8 mouse cellular contexts compared by ENCODE assay signal in the genomic region with DNA sequence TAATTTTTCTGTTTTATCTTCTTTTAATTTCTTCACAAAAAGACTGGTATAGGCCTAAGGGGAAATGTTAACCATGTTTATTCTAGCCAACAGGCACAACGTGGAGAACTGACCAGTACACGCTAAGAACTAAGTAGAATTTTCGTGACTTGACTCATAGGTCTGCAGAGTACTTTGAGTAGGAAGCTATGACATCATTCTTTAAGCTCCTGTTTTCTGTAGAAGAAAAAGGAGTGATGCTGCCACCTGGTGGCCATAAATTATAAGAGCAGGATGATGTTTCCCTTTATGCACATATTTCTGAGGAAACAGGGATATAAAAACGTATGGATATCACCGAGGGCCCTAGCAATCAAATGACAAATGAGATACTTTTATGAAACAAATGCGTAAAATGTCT.
DNase-seq lines count a peak whose midpoint lies in the region; ATAC-seq and TF ChIP-seq lines count a peak whose summit lies in the region.

No protein-coding gene starts in this region.

- peak; percentile 34 for DNase-seq in CD4-positive, CD25-positive, alpha-beta regulatory T cell, adult 2 months (ENCODE audit: low read depth, low spot score)
- peak; percentile 51 to 57 for DNase-seq in adrenal gland, adult 18-20 months (ENCODE audit: low spot score in 2 of 2)
- DNase-seq in embryo, embryonic 10 days (ENCODE audit: low spot score), result peak; percentile 77
- DNase-seq in heart, adult 8-10 months (ENCODE audit: low spot score), result peak; percentile 29
- DNase-seq in limb, embryonic 14.5 days (ENCODE audit: low spot score), result peak; percentile 82
- peak; percentile 26 to 69 for DNase-seq in urinary bladder, postnatal 4 days (ENCODE audit: low spot score in 2 of 2)

- no peak overlapping the region for H3K27ac ChIP-seq in kidney, embryonic 15.5 days
- H3K27ac ChIP-seq in limb, embryonic 14.5 days (replicated peaks; ENCODE audit: low read depth, low read length), result no peak overlapping the region
- no peak overlapping the region for H3K27ac ChIP-seq in neural tube, embryonic 12.5 days

- no peaks in the 10 kb centered on the region for H3K36me3 ChIP-seq in kidney, embryonic 15.5 days
- H3K36me3 ChIP-seq in limb, embryonic 14.5 days (ENCODE audit: control insufficient read depth, insufficient read depth, low read length), result no peaks in the 10 kb centered on the region
- no peaks in the 10 kb centered on the region for H3K36me3 ChIP-seq in neural tube, embryonic 12.5 days

- no peak for TF ChIP-seq POLR2A in limb, embryonic 14.5 days (IDR thresholded peaks at IDR 0.05; ENCODE audit: borderline replicate concordance, extremely low read depth, insufficient read depth, insufficient read length)

- H3K9me3 ChIP-seq in kidney, embryonic 15.5 days (replicated peaks), result no peaks in the 10 kb centered on the region
- no peaks in the 10 kb centered on the region for H3K9me3 ChIP-seq in limb, embryonic 14.5 days (ENCODE audit: control insufficient read depth, low read length)
- no peaks in the 10 kb centered on the region for H3K9me3 ChIP-seq in neural tube, embryonic 12.5 days

- H3K9ac ChIP-seq in kidney, embryonic 15.5 days, result no peak overlapping the region
- no peak overlapping the region for H3K9ac ChIP-seq in limb, embryonic 14.5 days (ENCODE audit: low read depth, low read length, severe bottlenecking)
- H3K9ac ChIP-seq in neural tube, embryonic 12.5 days, result no peak overlapping the region

- peak; percentile 82; the same call in 1 of the 2 replicates for ATAC-seq in kidney, embryonic 15.5 days (replicated peaks; ENCODE audit: low FRiP score)
- ATAC-seq in limb, embryonic 14.5 days (ENCODE audit: low FRiP score, low read depth), result peak; percentile 72
- peak; percentile 88 for ATAC-seq in neural tube, embryonic 12.5 days (ENCODE audit: low FRiP score, low read depth)

- no peaks in the 10 kb centered on the region for H3K4me1 ChIP-seq in kidney, embryonic 15.5 days
- no peaks in the 10 kb centered on the region for H3K4me1 ChIP-seq in limb, embryonic 14.5 days (ENCODE audit: control insufficient read depth, insufficient read depth, low read length)
- no peaks in the 10 kb centered on the region for H3K4me1 ChIP-seq in neural tube, embryonic 12.5 days

- no peak overlapping the region for H3K4me2 ChIP-seq in kidney, embryonic 15.5 days
- no peak overlapping the region for H3K4me2 ChIP-seq in limb, embryonic 14.5 days (replicated peaks; ENCODE audit: low read depth, low read length, severe bottlenecking)
- no peak overlapping the region for H3K4me2 ChIP-seq in neural tube, embryonic 12.5 days (replicated peaks)

- WGBS in kidney, embryonic 15.5 days, result 16% methylated on average over 6 of the region's 6 CpGs
- WGBS in limb, embryonic 14.5 days, result 13% methylated on average over 6 of the region's 6 CpGs
- WGBS in neural tube, embryonic 12.5 days, result 24% methylated on average over 6 of the region's 6 CpGs

- H3K27me3 ChIP-seq in kidney, embryonic 15.5 days, result no peaks in the 10 kb centered on the region
- H3K27me3 ChIP-seq in limb, embryonic 14.5 days (ENCODE audit: control insufficient read depth, insufficient read depth, low read length), result no peaks in the 10 kb centered on the region
- H3K27me3 ChIP-seq in neural tube, embryonic 12.5 days (replicated peaks), result no peaks in the 10 kb centered on the region

- H3K4me3 ChIP-seq in kidney, embryonic 15.5 days (replicated peaks), result no peak overlapping the region
- no peak overlapping the region for H3K4me3 ChIP-seq in limb, embryonic 14.5 days (replicated peaks; ENCODE audit: low read length)
- H3K4me3 ChIP-seq in neural tube, embryonic 12.5 days, result no peak overlapping the region

Comparison
In these comparisons a context has a peak if more than half of its experiments do, and no peak if none do; other contexts are left out.
1. DNase-seq: peak in every context shown above with its lines; median percentile 82 in limb, embryonic 14.5 days; 77 in embryo, embryonic 10 days; 54 in adrenal gland, adult 18-20 months; 48 in urinary bladder, postnatal 4 days; 34 in CD4-positive, CD25-positive, alpha-beta regulatory T cell, adult 2 months; 29 in heart, adult 8-10 months.